Comparison of ENCODE assay signal across 11 mouse cellular contexts in the genomic region with DNA sequence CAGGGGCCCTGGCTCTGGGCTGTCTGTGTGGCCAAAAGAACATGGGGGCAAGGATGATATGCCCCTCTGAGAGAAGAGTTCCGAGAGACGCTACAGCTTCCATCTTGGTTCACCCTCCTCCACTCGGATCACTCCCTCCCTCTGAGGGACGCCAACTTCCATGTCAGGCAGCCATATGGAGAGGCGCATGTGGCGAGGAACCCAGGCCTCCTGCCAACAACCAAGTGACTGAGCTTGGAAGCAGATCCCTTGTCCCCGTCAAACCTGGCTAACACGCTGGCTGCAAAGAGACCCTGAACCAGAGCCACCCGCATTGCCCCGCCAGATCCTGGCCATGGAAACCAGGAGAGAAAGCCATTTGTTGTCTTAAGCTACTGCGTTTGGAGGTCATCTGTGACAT. TPM values are rescaled to one million over a fixed set of nuclear protein-coding genes. Genes with fewer than 3 reads are reported as not detected.
DNase-seq lines count a peak whose midpoint lies in the region; ATAC-seq and TF ChIP-seq lines count a peak whose summit lies in the region.
"Had no signal": no experiment of that assay in that cellular context is flagged by ENCODE, and none has a peak within 500 bp of the region (broad histone marks: within the 10 kb centered on the region; RNA-seq: fewer than 3 reads in every experiment).

No protein-coding gene starts in this region.

- H3K4me3 ChIP-seq in hindbrain, embryonic 14.5 days (replicated peaks; ENCODE audit: low read length): no peak overlapping the region
- no peak overlapping the region for H3K4me3 ChIP-seq in hindbrain, embryonic 13.5 days
- peak overlapping the region; percentile 2; the same call in 1 of the 2 replicates for H3K4me3 ChIP-seq in layer of hippocampus, adult 2 months
- H3K4me3 ChIP-seq: limb, embryonic 13.5 days had no signal

- DNase-seq in hindbrain, embryonic 14.5 days (ENCODE audit: low spot score): peak; percentile 64
- DNase-seq in cerebellum, postnatal 10 days: peak; percentile 98 to 99
- peak; percentile 78 to 79 for DNase-seq in layer of hippocampus, adult 2 months (ENCODE audit: low spot score in 2 of 2)
- peak; percentile 47 for DNase-seq in right cerebral cortex, postnatal 25 days
- no peak for DNase-seq in testis, postnatal 10 days (ENCODE audit: low spot score)
- no peak for DNase-seq in urinary bladder, postnatal 14 days (ENCODE audit: low spot score)
- DNase-seq in gastrocnemius, adult 18-20 months (ENCODE audit: low spot score): no peak
- DNase-seq: adrenal gland, postnatal 36 days had no signal

- no peaks in the 10 kb centered on the region for H3K27me3 ChIP-seq in hindbrain, embryonic 14.5 days (ENCODE audit: control insufficient read depth, insufficient read depth, low read length)
- no peaks in the 10 kb centered on the region for H3K27me3 ChIP-seq in hindbrain, embryonic 13.5 days

- H3K9me3 ChIP-seq in hindbrain, embryonic 14.5 days (ENCODE audit: control insufficient read depth, low read length): no peaks in the 10 kb centered on the region
- H3K9me3 ChIP-seq in hindbrain, embryonic 13.5 days: no peaks in the 10 kb centered on the region
- H3K9me3 ChIP-seq: limb, embryonic 13.5 days had no signal

- no peak overlapping the region for H3K9ac ChIP-seq in hindbrain, embryonic 14.5 days
- no peak overlapping the region for H3K9ac ChIP-seq in hindbrain, embryonic 13.5 days
- H3K9ac ChIP-seq: limb, embryonic 13.5 days had no signal

- H3K27ac ChIP-seq in hindbrain, embryonic 14.5 days: no peak overlapping the region
- no peak overlapping the region; the same call in 1 of the 2 replicates for H3K27ac ChIP-seq in hindbrain, embryonic 13.5 days
- H3K27ac ChIP-seq in layer of hippocampus, adult 2 months: peak overlapping the region; percentile 82
- H3K27ac ChIP-seq: limb, embryonic 13.5 days had no signal

- peak; percentile 57; the same call in 1 of the 2 replicates for ATAC-seq in hindbrain, embryonic 14.5 days (ENCODE audit: low FRiP score)
- ATAC-seq in hindbrain, embryonic 13.5 days (ENCODE audit: low FRiP score): no peak

- no peaks in the 10 kb centered on the region for H3K36me3 ChIP-seq in hindbrain, embryonic 14.5 days (replicated peaks; ENCODE audit: control insufficient read depth, insufficient read depth)
- H3K36me3 ChIP-seq in hindbrain, embryonic 13.5 days: no peaks in the 10 kb centered on the region
- H3K36me3 ChIP-seq: limb, embryonic 13.5 days had no signal

- 47% methylated on average over 11 of the region's 11 CpGs for WGBS in hindbrain, embryonic 14.5 days
- WGBS in hindbrain, embryonic 13.5 days: 45% methylated on average over 11 of the region's 11 CpGs

- H3K4me1 ChIP-seq in hindbrain, embryonic 14.5 days (replicated peaks; ENCODE audit: control insufficient read depth, insufficient read depth, low read length): peaks cover 5% of the 10 kb centered on the region; the same call in 1 of the 2 replicates
- H3K4me1 ChIP-seq in hindbrain, embryonic 13.5 days (replicated peaks): peaks cover 15% of the 10 kb centered on the region
- H3K4me1 ChIP-seq: limb, embryonic 13.5 days had no signal

- no peak for TF ChIP-seq CTCF in layer of hippocampus, adult 2 months (conservative IDR thresholded peaks at IDR 0.05)

- no peak overlapping the region for H3K4me2 ChIP-seq in hindbrain, embryonic 14.5 days (replicated peaks)
- no peak overlapping the region for H3K4me2 ChIP-seq in hindbrain, embryonic 13.5 days
- H3K4me2 ChIP-seq: limb, embryonic 13.5 days had no signal

RNA-seq across cellular contexts. Expression of a gene that starts 29.1 kb away (rescaled TPM):
- polyA plus RNA-seq in hindbrain, embryonic 14.5 days (2014; fragmentation: Nextera tagmentation; extraction: Ambion mirVana): 64.7 and 69.3 TPM in 2 replicates
- polyA plus RNA-seq in hindbrain, embryonic 13.5 days (2015; fragmentation: Nextera tagmentation; extraction: Ambion mirVana): 54.3 and 55.2 TPM in 2 replicates
- 100 to 1,000 TPM; 276 to 303 TPM for total RNA-seq in layer of hippocampus, adult 2 months (2021)
- total RNA-seq in gastrocnemius, adult 18-20 months (2021): under 1 TPM in 1 of 2 experiments, not detected in 1; 0.09 TPM
- total RNA-seq: megakaryocyte progenitor cell, adult 5-6 weeks had no signal

RNA-seq across cellular contexts. Expression of a gene that starts 47.4 kb away (rescaled TPM):
- not detected in 2 replicates for polyA plus RNA-seq in hindbrain, embryonic 14.5 days (2014; fragmentation: Nextera tagmentation; extraction: Ambion mirVana)
- not detected in 2 replicates for polyA plus RNA-seq in hindbrain, embryonic 13.5 days (2015; fragmentation: Nextera tagmentation; extraction: Ambion mirVana)
- not detected for total RNA-seq in layer of hippocampus, adult 2 months (2021)
- not detected for total RNA-seq in gastrocnemius, adult 18-20 months (2021)
- total RNA-seq: adrenal gland, postnatal 36 days; megakaryocyte progenitor cell, adult 5-6 weeks had no signal
- polyA plus RNA-seq: limb, embryonic 13.5 days had no signal

Comparison
In these comparisons a context has a peak if more than half of its experiments do, and no peak if none do; other contexts are left out.
1. DNase-seq: peak in hindbrain, embryonic 14.5 days (single experiment), cerebellum, postnatal 10 days (2 of 2), layer of hippocampus, adult 2 months (2 of 2) and right cerebral cortex, postnatal 25 days (single experiment); none in testis, postnatal 10 days (single experiment), urinary bladder, postnatal 14 days (single experiment) and gastrocnemius, adult 18-20 months (single experiment).
2. RNA of a gene that starts 29.1 kb away (total RNA-seq): 276 to 303 TPM in layer of hippocampus, adult 2 months; 0.09 TPM in gastrocnemius, adult 18-20 months; every median in the first group is over 100 times any median in the second.